Mouse (Mus musculus) heart, adult 2 months (tissue): ENCODE data around the gene Kcns1. TPM values are rescaled to one million over a fixed set of nuclear protein-coding genes. Genes with fewer than 3 reads are reported as not detected.

Source experiments
- DNase-seq, 2 experiments: peaks; one replicate each; pipeline ENCODE4 v3.0.0; 2021
- H3K27ac ChIP-seq: fragments of 200-600 bp; 2 replicates; pipeline ENCODE4 v1.8.1; 2022
- H3K27me3 ChIP-seq: fragments of 200-500 bp; 2 replicates; pipeline ENCODE4 v1.6.1; 2012; ENCODE audit warnings: mild to moderate bottlenecking, low read length, inconsistent platforms, mixed read lengths; ENCODE audit not compliant: control insufficient read depth, insufficient read depth
- H3K36me3 ChIP-seq: fragments of 200-500 bp; 2 replicates; pipeline ENCODE4 v1.6.1; 2012; ENCODE audit warnings: low read length, inconsistent platforms; ENCODE audit not compliant: control insufficient read depth, insufficient read depth
- H3K4me1 ChIP-seq: fragments of 200-500 bp; 2 replicates; pipeline ENCODE4 v1.6.1; 2011; ENCODE audit warnings: low read length; ENCODE audit not compliant: control insufficient read depth, insufficient read depth
- H3K4me3 ChIP-seq: fragments of 200-600 bp; 2 replicates; pipeline ENCODE4 v1.8.1; 2022
- H3K79me2 ChIP-seq: fragments of 200-500 bp; replicated peaks from 2 replicates; pipeline ENCODE4 v1.6.1; 2012; ENCODE audit warnings: mild to moderate bottlenecking, inconsistent platforms, low read length, moderate library complexity, mixed read lengths; ENCODE audit not compliant: control insufficient read depth, insufficient read depth
- H3K9ac ChIP-seq: fragments of 200-500 bp; 2 replicates; pipeline ENCODE4 v1.6.1; 2012; ENCODE audit warnings: low read depth, mild to moderate bottlenecking, control low read depth, inconsistent platforms, low read length, mixed read lengths
- CTCF ChIP-seq: fragments of 200-600 bp; IDR thresholded peaks from 2 replicates; pipeline ENCODE4 v1.8.1; 2022; ENCODE audit warnings: antibody characterized with exemption, mild to moderate bottlenecking, moderate library complexity
- EP300 ChIP-seq: fragments of 200-500 bp; IDR thresholded peaks from 2 replicates; pipeline ENCODE4 v1.6.1; 2011; ENCODE audit warnings: low read depth, low read length, control low read depth; ENCODE audit not compliant: insufficient read depth
- POLR2A ChIP-seq: fragments of 200-500 bp; IDR thresholded peaks from 2 replicates; pipeline ENCODE4 v1.6.1; 2011; ENCODE audit warnings: mild to moderate bottlenecking, low read depth, low read length, control low read depth; ENCODE audit not compliant: insufficient read depth
- WGBS: fragments of 180-500 bp; shearing (Covaris S2); methylation state at CpG from one replicate; pipeline ENCODE4 v1.1.7; 2018; 5-methylcytosine and 5-hydroxymethylcytosine counted together
- intact Hi-C: fragments of 180-260 bp; cut with DNase I; formaldehyde crosslinking; loops from one replicate; pipeline ENCODE4 v1.15.1; 2025
- polyA plus RNA-seq: library from polyadenylated mRNA; depleted of rRNA; stranded (reverse); fragments of >200 nt; gene quantifications from 2 replicates; pipeline ENCODE4 v1.2.3, GENCODE M21; 2012
- total RNA-seq, 2 experiments: library from RNA; stranded (reverse); gene quantifications; 2 replicates each; pipeline ENCODE4 v1.2.3; 2021

The Kcns1 gene
- total and polyA plus RNA-seq, 3 experiments = 0.18 TPM; not detected in 2

DNA sequence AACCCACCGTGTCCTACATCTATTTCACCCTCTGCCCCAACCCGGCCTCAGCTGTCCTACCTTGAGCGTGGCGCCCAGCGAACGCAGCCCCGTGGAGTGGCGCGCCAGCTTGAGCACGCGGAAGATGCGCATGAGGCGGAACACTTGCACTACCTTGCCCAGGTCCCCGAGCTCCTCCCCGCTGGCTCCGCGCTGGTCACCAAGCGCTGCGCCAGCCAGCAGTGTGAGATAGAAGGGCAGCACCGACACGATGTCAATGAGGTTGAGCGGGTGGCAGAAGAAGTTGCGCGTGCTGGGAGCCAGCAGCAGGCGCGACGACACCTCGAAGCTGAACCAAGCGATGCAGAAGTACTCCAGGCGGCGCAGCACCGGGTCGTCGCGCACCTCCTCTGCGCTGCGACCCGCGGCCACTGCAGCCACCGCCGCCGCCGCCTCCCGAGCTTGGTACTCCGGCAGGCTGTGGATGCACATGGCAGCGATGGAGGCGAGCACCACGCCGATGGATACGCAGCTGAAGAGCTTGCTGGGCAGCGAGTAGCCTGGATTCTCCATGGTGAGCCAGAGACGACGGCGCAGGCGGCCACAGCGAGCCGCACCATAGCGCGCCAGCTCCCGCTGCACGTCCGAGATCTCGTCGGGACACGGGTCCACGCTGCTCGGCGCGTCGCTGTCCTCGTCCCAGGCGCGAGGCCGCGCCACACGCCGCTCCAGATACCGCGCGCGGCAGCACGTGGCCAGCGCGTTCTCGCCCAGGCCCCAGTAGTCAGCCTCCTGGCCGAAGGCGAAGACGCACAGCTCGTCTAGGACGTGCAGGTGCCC is 3.0 kb downstream of the Kcns1 start:
- no peak for DNase-seq
- no peaks in the 10 kb centered on the region for H3K4me1 ChIP-seq
- no peak overlapping the region for H3K9ac ChIP-seq
- no peaks in the 10 kb centered on the region for H3K36me3 ChIP-seq
- peaks cover 16% of the 10 kb centered on the region for H3K27me3 ChIP-seq
- no peak overlapping the region for H3K27ac ChIP-seq
- intact Hi-C loops = no loop called here
- H3K4me3 ChIP-seq = no peak overlapping the region
- H3K79me2 ChIP-seq = no peaks in the 10 kb centered on the region
- 14% methylated on average over 90 of the region's 90 CpGs for WGBS
- TF ChIP-seq POLR2A (no peak), CTCF (no peak), EP300 (no peak)

- intact Hi-C loops = no loop called here
- no peaks in the 10 kb centered on the region for H3K36me3 ChIP-seq
- TF ChIP-seq CTCF (no peak), EP300 (no peak), POLR2A (no peak)
- no peak overlapping the region for H3K27ac ChIP-seq
- peaks cover 14% of the 10 kb centered on the region for H3K27me3 ChIP-seq
- no peaks in the 10 kb centered on the region for H3K79me2 ChIP-seq
- H3K4me3 ChIP-seq = no peak overlapping the region
- DNase-seq = no peak
- H3K4me1 ChIP-seq = no peaks in the 10 kb centered on the region
- H3K9ac ChIP-seq = no peak overlapping the region
- WGBS = 86% methylated on average over 5 of the region's 5 CpGs
Measured at GRCm38 (mm10) chr2:164164941-164165340, 6.0 kb downstream of the Kcns1 start.

DNA sequence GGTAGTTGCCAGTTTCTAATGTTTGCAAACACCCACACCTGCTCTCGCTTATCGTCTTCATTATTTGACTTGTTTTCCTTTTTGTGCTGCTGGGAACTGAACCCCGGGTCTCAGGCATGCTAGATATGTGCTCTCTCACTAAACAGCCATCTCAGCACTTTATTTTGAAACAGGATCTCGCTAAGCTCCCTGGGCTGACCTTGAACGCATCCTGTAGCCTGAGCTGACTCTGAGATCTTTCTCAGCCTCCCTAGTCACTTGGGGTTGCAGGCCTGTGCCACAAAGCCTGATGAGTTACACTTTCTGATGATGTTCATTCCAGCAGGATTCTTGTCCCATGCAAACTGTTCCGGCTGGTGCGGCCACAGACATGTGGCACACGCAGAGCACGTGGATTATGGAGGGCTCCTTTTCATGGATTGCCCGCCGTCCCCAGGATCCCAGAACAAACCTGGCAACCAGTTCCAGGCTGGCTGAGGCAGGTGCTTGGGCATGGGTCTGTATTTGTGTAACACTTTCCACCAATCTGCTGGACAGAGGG is 9.3 kb downstream of the Kcns1 start:
- Histone ChIP-seq H3K4me1 (no peaks in the 10 kb centered on the region), H3K36me3 (no peaks in the 10 kb centered on the region), H3K27me3 (no peaks in the 10 kb centered on the region), H3K79me2 (no peaks in the 10 kb centered on the region), H3K4me3 (no peak overlapping the region), H3K27ac (no peak overlapping the region), H3K9ac (no peak overlapping the region)
- no peak for DNase-seq
- intact Hi-C loops = no loop called here
- TF ChIP-seq EP300 (no peak), POLR2A (no peak), CTCF (no peak)
- WGBS = 85% methylated on average over 11 of the region's 11 CpGs

- TF ChIP-seq POLR2A = no peak
- no peak for TF ChIP-seq CTCF
- no peak for TF ChIP-seq EP300
- Histone ChIP-seq H3K9ac (no peak overlapping the region), H3K36me3 (no peaks in the 10 kb centered on the region), H3K4me1 (no peaks in the 10 kb centered on the region), H3K27ac (no peak overlapping the region), H3K79me2 (no peaks in the 10 kb centered on the region), H3K27me3 (no peaks in the 10 kb centered on the region), H3K4me3 (no peak overlapping the region)
- DNase-seq = no peak
- intact Hi-C loops = no loop called here
- 96% methylated on average over 2 of the region's 2 CpGs for WGBS
Measured at GRCm38 (mm10) chr2:164158838-164159237, 12.1 kb downstream of the Kcns1 start.

DNA sequence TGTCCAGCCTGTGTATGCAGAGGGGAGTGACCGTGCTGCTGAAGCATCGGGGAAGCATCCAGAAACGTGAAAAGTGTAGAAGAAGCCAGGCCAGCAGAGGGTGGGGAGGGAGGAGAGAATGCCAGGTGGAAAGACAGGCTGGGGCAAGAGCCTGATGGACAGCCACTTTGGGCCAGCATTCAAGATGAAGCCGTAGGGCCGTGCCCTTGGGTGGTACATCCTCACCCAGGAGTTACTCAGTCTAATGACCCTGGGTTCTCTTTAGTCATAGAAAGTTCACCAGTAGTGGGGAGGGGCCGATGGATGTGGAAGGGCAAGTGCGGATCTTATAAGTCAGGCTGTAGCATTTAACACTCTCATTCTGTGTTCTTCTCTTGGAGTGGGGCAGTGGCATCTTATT is 14.8 kb downstream of the Kcns1 start:
- 85% methylated on average over 7 of the region's 7 CpGs for WGBS
- Histone ChIP-seq H3K4me1 (no peaks in the 10 kb centered on the region), H3K4me3 (no peak overlapping the region)

DNA sequence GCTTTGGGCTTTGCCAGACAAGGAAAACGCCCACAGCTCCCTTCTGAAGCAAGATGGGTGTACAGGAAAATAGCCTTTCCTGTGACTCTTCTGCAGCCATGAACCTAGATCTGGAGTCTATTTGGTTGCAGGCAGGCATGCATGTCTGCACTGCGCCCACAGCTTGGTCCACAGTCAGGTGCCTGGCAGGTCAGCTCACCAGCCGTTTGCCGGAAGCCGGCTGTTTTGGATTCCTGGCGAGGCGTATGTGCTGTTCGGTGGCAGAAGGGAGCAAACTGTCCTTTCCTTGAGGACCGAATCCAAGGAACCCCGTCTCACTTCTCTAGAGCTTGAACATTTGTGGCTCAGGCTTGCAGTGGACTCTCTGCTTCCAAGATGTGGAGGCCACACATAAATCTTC is 16.9 kb downstream of the Kcns1 start:
- TF ChIP-seq EP300 = no peak
- no peak for TF ChIP-seq CTCF
- no peak for TF ChIP-seq POLR2A
- Histone ChIP-seq H3K27ac (no peak overlapping the region), H3K4me1 (no peaks in the 10 kb centered on the region), H3K79me2 (no peaks in the 10 kb centered on the region), H3K9ac (no peak overlapping the region), H3K4me3 (no peak overlapping the region), H3K36me3 (no peaks in the 10 kb centered on the region), H3K27me3 (no peaks in the 10 kb centered on the region)
- intact Hi-C loops = no loop called here
- no peak for DNase-seq
- WGBS = 88% methylated on average over 10 of the region's 10 CpGs

More for the DNA sequence above, 14.8 kb downstream of the Kcns1 start:
- no peak for DNase-seq
- intact Hi-C loops = no loop called here
- TF ChIP-seq POLR2A = no peak
- no peak for TF ChIP-seq EP300
- no peak for TF ChIP-seq CTCF
- no peaks in the 10 kb centered on the region for H3K79me2 ChIP-seq
- H3K27me3 ChIP-seq = no peaks in the 10 kb centered on the region
- no peak overlapping the region for H3K9ac ChIP-seq
- no peaks in the 10 kb centered on the region for H3K36me3 ChIP-seq
- no peak overlapping the region for H3K27ac ChIP-seq
